In genomic region chr2:180171522-180172070, GRCm38 (mm10) we compare ENCODE assay signal across 8 mouse cellular contexts. TPM values are rescaled to one million over a fixed set of nuclear protein-coding genes. Genes with fewer than 3 reads are reported as not detected.
DNase-seq lines count a peak whose midpoint lies in the region; ATAC-seq and TF ChIP-seq lines count a peak whose summit lies in the region.

No protein-coding gene starts in this region.

- peaks cover 22% of the 10 kb centered on the region for H3K4me1 ChIP-seq in cerebellum, adult 2 months (ENCODE audit: control insufficient read depth, insufficient read depth, low read length)
- peaks cover 12% of the 10 kb centered on the region; the same call in 1 of the 2 replicates for H3K4me1 ChIP-seq in neural tube, embryonic 11.5 days (ENCODE audit: control insufficient read depth, insufficient read depth, low read length)

- TF ChIP-seq POLR2A in cerebellum, adult 2 months (IDR thresholded peaks at IDR 0.05; ENCODE audit: borderline replicate concordance, insufficient read depth, low read length): peak; percentile 61; the same call in 1 of the 2 replicates

- no peaks in the 10 kb centered on the region for H3K9me3 ChIP-seq in neural tube, embryonic 11.5 days (ENCODE audit: control insufficient read depth, low read length)

- no peaks in the 10 kb centered on the region for H3K27me3 ChIP-seq in cerebellum, adult 2 months (ENCODE audit: control insufficient read depth, insufficient read depth, low read length)
- H3K27me3 ChIP-seq in neural tube, embryonic 11.5 days (ENCODE audit: control insufficient read depth, insufficient read depth, low read length): no peaks in the 10 kb centered on the region

- WGBS in cerebellum, adult 2 months: under 1% methylated on average over 80 of the region's 80 CpGs
- WGBS in neural tube, embryonic 11.5 days: under 1% methylated on average over 75 of the region's 80 CpGs
- WGBS in macrophage (ENCODE audit: missing documents): 0% methylated on average over 71 of the region's 80 CpGs

- H3K79me2 ChIP-seq in macrophage (ENCODE audit: inconsistent target): peaks cover 30% of the 10 kb centered on the region

- peak overlapping the region; percentile 86 for H3K27ac ChIP-seq in cerebellum, adult 2 months (ENCODE audit: insufficient read depth, low read length)
- H3K27ac ChIP-seq in neural tube, embryonic 11.5 days (ENCODE audit: low read depth, low read length): peak overlapping the region; percentile 88
- H3K27ac ChIP-seq in macrophage: no peak overlapping the region

- H3K4me2 ChIP-seq in neural tube, embryonic 11.5 days (ENCODE audit: low read depth): peak overlapping the region; percentile 99

- DNase-seq in cerebellum, adult 2 months: no peak
- DNase-seq in cerebellum, postnatal 10 days: no peak
- DNase-seq in neural tube, embryonic 11.5 days (ENCODE audit: low spot score): no peak
- DNase-seq in neural tube, embryonic 10.5 days (ENCODE audit: extremely low spot score, low spot score): no peak
- no peak for DNase-seq in right cerebral cortex, adult 2 months (ENCODE audit: low spot score in 2 of 2)
- no peak for DNase-seq in gastrocnemius, postnatal 14 days

- intact Hi-C loops in gastrocnemius, postnatal 14 days (cut with DNase I; ENCODE audit: low total_unique reads): loop anchor here (5.0 kb wide), 1 partner anchor 81 kb away; no protein-coding TSS in a partner anchor

- TF ChIP-seq CTCF in cerebellum, adult 2 months (IDR thresholded peaks at IDR 0.05; ENCODE audit: borderline replicate concordance, insufficient read depth, low read depth, low read length): no peak

- H3K9ac ChIP-seq in neural tube, embryonic 11.5 days (ENCODE audit: low read length): peak overlapping the region; percentile 94

- H3K36me3 ChIP-seq in neural tube, embryonic 11.5 days (ENCODE audit: control insufficient read depth, insufficient read depth, low read length): peaks cover 8% of the 10 kb centered on the region
- peaks cover 26% of the 10 kb centered on the region; the same call in 1 of the 2 replicates for H3K36me3 ChIP-seq in macrophage (ENCODE audit: inconsistent target)

- peak overlapping the region; percentile 98 for H3K4me3 ChIP-seq in cerebellum, adult 2 months (replicated peaks; ENCODE audit: insufficient read depth, low read depth, low read length)
- peak overlapping the region; percentile 98 for H3K4me3 ChIP-seq in neural tube, embryonic 11.5 days (ENCODE audit: low read depth, low read length)
- H3K4me3 ChIP-seq in macrophage (ENCODE audit: inconsistent target): peak overlapping the region; percentile 72

- ATAC-seq in neural tube, embryonic 11.5 days (ENCODE audit: insufficient read depth, low FRiP score, low TSS enrichment): peak; percentile 63
- peak; percentile 48 for ATAC-seq in granulocyte monocyte progenitor cell, adult 5-6 weeks (replicated peaks; ENCODE audit: poor library complexity, severe bottlenecking)

RNA-seq across cellular contexts. Expression of gene Adrm1, which starts 0.3 kb away (rescaled TPM):
- 111 and 114 TPM in 2 replicates for polyA plus RNA-seq in cerebellum, adult 2 months (2012; rRNA removed)
- 195 and 198 TPM in 2 replicates for polyA plus RNA-seq in neural tube, embryonic 11.5 days (2014; fragmentation: Nextera tagmentation; extraction: Ambion mirVana)
- 101 and 102 TPM in 2 replicates for total RNA-seq in granulocyte monocyte progenitor cell, adult 5-6 weeks (2014; fragmentation: Nextera tagmentation)
- 48.5 and 74.2 TPM in 2 replicates for total RNA-seq in granulocyte monocyte progenitor cell, adult 5-6 weeks (2017)
- 100 to 1,000 TPM in 16 of 26 experiments, 10 to 100 TPM in 10; 59.8 to 176 (median 112) TPM for total RNA-seq in macrophage (2018; cell fraction: chromatin; rRNA removed)
- 100 to 1,000 TPM in 2 of 26 experiments, 10 to 100 TPM in 24; 64.0 to 129 (median 79.7) TPM for total RNA-seq in macrophage (2018; cell fraction: cytosol; rRNA removed)
- 100 to 1,000 TPM in 10 of 26 experiments, 10 to 100 TPM in 16; 61.1 to 141 (median 94.0) TPM for total RNA-seq in macrophage (2018; cell fraction: nucleus; rRNA removed)
- polyA plus RNA-seq in macrophage (2018): 52.2 to 95.7 TPM (median 55.8 TPM) in 3 replicates
- 10 to 100 TPM; 95.7 to 97.3 TPM for total RNA-seq in gastrocnemius, postnatal 14 days (2021)

RNA-seq across cellular contexts. Expression of gene Osbpl2, which starts 52.5 kb away (rescaled TPM):
- polyA plus RNA-seq in cerebellum, adult 2 months (2012; rRNA removed): 64.3 and 69.6 TPM in 2 replicates
- polyA plus RNA-seq in neural tube, embryonic 11.5 days (2014; fragmentation: Nextera tagmentation; extraction: Ambion mirVana): 43.5 and 43.7 TPM in 2 replicates
- 35.1 and 35.9 TPM in 2 replicates for total RNA-seq in granulocyte monocyte progenitor cell, adult 5-6 weeks (2014; fragmentation: Nextera tagmentation)
- 27.3 and 32.2 TPM in 2 replicates for total RNA-seq in granulocyte monocyte progenitor cell, adult 5-6 weeks (2017)
- total RNA-seq in macrophage (2018; cell fraction: chromatin; rRNA removed): 10 to 100 TPM in 19 of 26 experiments, 1 to 10 TPM in 7; 4.9 to 39.6 (median 30.8) TPM
- 10 to 100 TPM; 12.1 to 27.0 (median 22.8) TPM for total RNA-seq in macrophage (2018; cell fraction: cytosol; rRNA removed)
- total RNA-seq in macrophage (2018; cell fraction: nucleus; rRNA removed): 10 to 100 TPM in 21 of 26 experiments, 1 to 10 TPM in 5; 4.2 to 29.3 (median 19.0) TPM
- polyA plus RNA-seq in macrophage (2018): 18.2 to 41.4 TPM (median 20.2 TPM) in 3 replicates
- total RNA-seq in gastrocnemius, postnatal 14 days (2021): 10 to 100 TPM; 15.8 to 17.2 TPM

RNA-seq across cellular contexts. Expression of gene Lama5, which starts 54.1 kb away (rescaled TPM):
- 6.4 and 7.0 TPM in 2 replicates for polyA plus RNA-seq in cerebellum, adult 2 months (2012; rRNA removed)
- 4.4 and 5.4 TPM in 2 replicates for polyA plus RNA-seq in neural tube, embryonic 11.5 days (2014; fragmentation: Nextera tagmentation; extraction: Ambion mirVana)
- 0.06 TPM in 1 of 2 replicates, not detected in the other for total RNA-seq in granulocyte monocyte progenitor cell, adult 5-6 weeks (2014; fragmentation: Nextera tagmentation)
- total RNA-seq in granulocyte monocyte progenitor cell, adult 5-6 weeks (2017): 0.05 TPM in 1 of 2 replicates, not detected in the other
- total RNA-seq in macrophage (2018; cell fraction: chromatin; rRNA removed): 1 to 10 TPM in 3 of 26 experiments, under 1 TPM in 11, not detected in 12; 0.05 to 4.5 (median 0.12) TPM
- under 1 TPM in 2 of 26 experiments, not detected in 24; under 0.01 to 0.10 TPM for total RNA-seq in macrophage (2018; cell fraction: cytosol; rRNA removed)
- 1 to 10 TPM in 1 of 26 experiments, under 1 TPM in 6, not detected in 19; 0.04 to 1.1 (median 0.08) TPM for total RNA-seq in macrophage (2018; cell fraction: nucleus; rRNA removed)
- not detected in 3 replicates for polyA plus RNA-seq in macrophage (2018)
- 10 to 100 TPM; 17.9 to 18.0 TPM for total RNA-seq in gastrocnemius, postnatal 14 days (2021)
